Mouse (Mus musculus): ENCODE data around the gene Plaur.

Plaur gene

GRCm38 (mm10) chr7:24445266-24445926 lies 16.9 kb upstream of the Plaur start:
- CTCF ChIA-PET: interaction anchor here (1.2 to 2.8 kb wide), 2 partner anchors 12 to 156 kb away, joined by 3 to 11 read pairs; no protein-coding TSS in a partner anchor

- CTCF ChIA-PET: interaction anchor here (0.5 to 3.1 kb wide), 3 partner anchors 11 to 40 kb away, joined by 8 to 24 read pairs (median 11); no protein-coding TSS in a partner anchor
These were observed 15.5 kb upstream of the Plaur start for GRCm38 (mm10) chr7:24446697-24447340.

GRCm38 (mm10) chr7:24448782-24449517 lies 13.3 kb upstream of the Plaur start:
- CTCF ChIA-PET: interaction anchor here (0.7 to 3.1 kb wide), 3 partner anchors 9 to 24 kb away, joined by 13 to 25 read pairs (median 24); partner anchors contain the start of gene Plaur

- CTCF ChIA-PET: interaction anchor here (0.5 to 1.8 kb wide), 3 partner anchors 9 to 56 kb away, joined by 3 to 6 read pairs (median 4); partner anchors contain the start of genes Plaur and Zfp428
These were observed 11.7 kb upstream of the Plaur start for GRCm38 (mm10) chr7:24450585-24451017.

GRCm38 (mm10) chr7:24451855-24452311 lies 10.4 kb upstream of the Plaur start, which contains the start of gene Irgc1:
Gene Irgc1, minus strand, starts transcription at chr7:24452297.
- CTCF ChIA-PET: interaction anchor here (0.6 to 2.0 kb wide), 6 partner anchors 8 to 52 kb away, joined by 3 to 9 read pairs (median 5); no protein-coding TSS in a partner anchor

GRCm38 (mm10) chr7:24454199-24454598 lies 8.1 kb upstream of the Plaur start:
- CTCF ChIA-PET: interaction anchor here (0.6 to 1.1 kb wide), 2 partner anchors 135 to 190 kb away, joined by 3 to 4 read pairs; no protein-coding TSS in a partner anchor

GRCm38 (mm10) chr7:24455726-24456125 lies 6.6 kb upstream of the Plaur start:
- CTCF ChIA-PET: interaction anchor here (0.7 to 1.0 kb wide), 2 partner anchors 14 to 21 kb away, joined by 3 to 12 read pairs; no protein-coding TSS in a partner anchor

GRCm38 (mm10) chr7:24457726-24458370 lies 4.4 kb upstream of the Plaur start:
- CTCF ChIA-PET: interaction anchor here (0.7 to 1.5 kb wide), 5 partner anchors 10 to 44 kb away, joined by 3 to 13 read pairs (median 8); no protein-coding TSS in a partner anchor

- CTCF ChIA-PET: interaction anchor here (0.6 to 1.4 kb wide), 3 partner anchors 8 to 15 kb away, joined by 3 to 6 read pairs (median 3); no protein-coding TSS in a partner anchor
These were observed 2.8 kb upstream of the Plaur start for GRCm38 (mm10) chr7:24459440-24459839.

GRCm38 (mm10) chr7:24459843-24460242 lies 2.4 kb upstream of the Plaur start:
- CTCF ChIA-PET: interaction anchor here (1.0 to 1.4 kb wide), 2 partner anchors 9 kb away, joined by 3 to 6 read pairs; no protein-coding TSS in a partner anchor

GRCm38 (mm10) chr7:24461376-24462051 lies 770 bp upstream of the Plaur start:
- CTCF ChIA-PET: interaction anchor here (0.6 to 1.8 kb wide), 5 partner anchors 12 to 46 kb away, joined by 3 to 15 read pairs (median 4); no protein-coding TSS in a partner anchor

GRCm38 (mm10) chr7:24466835-24467234 lies 4.6 kb downstream of the Plaur start:
- CTCF ChIA-PET: interaction anchor here (1.2 to 1.7 kb wide), 2 partner anchors 25 to 35 kb away, joined by 3 to 8 read pairs; no protein-coding TSS in a partner anchor

GRCm38 (mm10) chr7:24467886-24468285 lies 5.6 kb downstream of the Plaur start:
- CTCF ChIA-PET: interaction anchor here (0.5 to 1.7 kb wide), 8 partner anchors 8 to 789 kb away, joined by 3 to 7 read pairs (median 3); partner anchors contain the start of gene Irgc1

- CTCF ChIA-PET: interaction anchor here (1.0 to 1.7 kb wide), 3 partner anchors 9 to 45 kb away, joined by 3 to 5 read pairs (median 3); partner anchors contain the start of gene Irgc1
These were observed 6.8 kb downstream of the Plaur start for GRCm38 (mm10) chr7:24469126-24469525.

GRCm38 (mm10) chr7:24470356-24470755 lies 8.1 kb downstream of the Plaur start:
- CTCF ChIA-PET: interaction anchor here (1.4 kb wide), 1 partner anchor 18 kb away, joined by 3 read pairs; the partner anchor contains the start of gene Irgc1

GRCm38 (mm10) chr7:24472442-24472841 lies 10.2 kb downstream of the Plaur start:
- CTCF ChIA-PET: interaction anchor here (0.6 to 3.9 kb wide), 4 partner anchors 25 to 170 kb away, joined by 3 to 24 read pairs (median 8); no protein-coding TSS in a partner anchor

- CTCF ChIA-PET: interaction anchor here (0.6 to 3.9 kb wide), 5 partner anchors 20 to 169 kb away, joined by 3 to 24 read pairs (median 5); partner anchors contain the start of gene Irgc1
These were observed 10.7 kb downstream of the Plaur start for GRCm38 (mm10) chr7:24472937-24473336.

- CTCF ChIA-PET: interaction anchor here (0.5 to 3.9 kb wide), 8 partner anchors 12 to 74 kb away, joined by 3 to 24 read pairs (median 7); partner anchors contain the start of genes Irgc1 and Plaur
These were observed 11.7 kb downstream of the Plaur start for GRCm38 (mm10) chr7:24473913-24474529.

All from spleen, embryonic (tissue).